Mouse (Mus musculus): ENCODE data around the gene Afap1.

GRCm38 (mm10) chr5:35989986-35990735 is 97.0 kb downstream of the Afap1 start:
- TF ChIP-seq CTCF (IDR thresholded peaks at IDR 0.05; ENCODE audit: borderline replicate concordance, insufficient read depth, low read length): no peak
- no peak for TF ChIP-seq POLR2A (IDR thresholded peaks at IDR 0.05; ENCODE audit: low read depth, low read length)

All from embryonic fibroblast, embryonic 13.5 days (primary cell).